Mouse (Mus musculus) spleen, adult 18-20 months (tissue): Measurements from ENCODE around the gene Myh11.
"Not testable (repeated sequence)": the region's sequence is repeated elsewhere in the genome, so short reads cannot be mapped to it uniquely, and the experiment has no call there.

Experiments
- DNase-seq, 2 experiments: peaks; one replicate each; pipeline ENCODE4 v3.0.0; 2022; ENCODE audit warnings: mixed read lengths in 2 of 2

Myh11 gene

DNA sequence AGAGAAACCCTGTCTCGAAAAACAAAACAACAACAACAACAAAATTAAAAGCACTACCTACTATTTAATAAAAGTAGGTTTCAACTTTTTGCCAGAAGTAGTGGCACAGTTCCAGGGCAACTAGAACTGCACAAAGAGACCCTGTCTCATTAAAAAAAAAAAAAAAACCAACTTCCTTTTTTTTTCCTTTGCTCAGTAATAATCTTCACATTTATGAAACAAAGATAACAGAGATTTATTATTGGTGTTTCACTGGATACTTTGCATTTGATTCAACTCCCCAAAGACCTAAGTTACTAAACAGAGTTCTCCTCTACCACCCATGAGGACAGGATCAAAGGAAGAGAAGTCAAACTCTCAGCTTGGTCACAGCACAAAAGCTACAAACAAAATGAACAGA lies 130.2 kb downstream of the Myh11 start:
- no peak for DNase-seq

- peak in 1 of 2 experiments; percentile 61 for DNase-seq
These were observed 131.4 kb downstream of the Myh11 start for GRCm38 (mm10) chr16:14159746-14160131.

- peak; percentile 98 to 100 for DNase-seq
These were observed 132.0 kb downstream of the Myh11 start for GRCm38 (mm10) chr16:14158936-14159745.

- no peak for DNase-seq
These were observed 132.6 kb downstream of the Myh11 start for GRCm38 (mm10) chr16:14158536-14158935.

GRCm38 (mm10) chr16:14156312-14156711 lies 134.9 kb downstream of the Myh11 start:
- DNase-seq, result no peak

- DNase-seq, result not testable (repeated sequence)
These were observed 135.5 kb downstream of the Myh11 start for GRCm38 (mm10) chr16:14155638-14156037.

DNA sequence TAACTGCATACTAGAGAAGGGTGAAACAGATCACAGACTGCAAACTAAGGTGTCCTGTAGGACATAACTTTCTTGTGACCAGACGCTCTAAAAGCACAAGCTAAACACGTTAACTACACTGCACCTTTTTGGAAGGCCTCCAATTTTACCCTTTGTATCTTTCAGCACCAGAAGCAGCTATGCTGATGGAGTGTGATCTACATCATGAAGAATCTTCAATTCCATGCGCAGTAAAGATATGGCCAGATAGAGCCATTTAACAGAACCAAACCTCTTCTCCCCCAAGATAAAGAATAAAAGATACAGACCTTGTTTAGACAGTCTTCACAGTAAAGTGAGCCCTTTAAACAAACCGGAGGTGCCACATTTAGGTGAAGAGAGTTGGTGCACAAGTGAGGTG lies 139.5 kb downstream of the Myh11 start:
- no peak for DNase-seq

DNA sequence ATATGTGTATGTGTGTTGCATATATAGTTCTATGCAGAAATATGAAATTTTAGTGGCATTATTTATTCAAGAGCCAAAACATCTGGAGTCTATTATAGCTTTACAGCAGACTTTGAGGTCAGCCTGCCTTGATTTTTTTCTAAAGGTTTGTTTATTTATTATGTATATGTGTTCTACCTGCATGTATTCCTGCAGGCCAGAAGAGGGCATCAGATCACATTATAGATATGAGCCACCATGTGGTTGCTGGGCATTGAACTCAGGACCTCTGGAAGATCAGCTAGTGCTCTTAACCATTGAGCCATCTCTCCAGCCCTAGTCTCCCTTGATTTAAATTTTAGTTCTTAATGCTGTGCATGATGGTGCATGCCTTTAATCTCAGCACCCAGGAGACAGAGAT lies 143.5 kb downstream of the Myh11 start:
- DNase-seq, result no peak
